Mouse (Mus musculus) liver, postnatal 0 days (tissue): ENCODE measurements around the gene Elmo3. TPM values are rescaled to one million over a fixed set of nuclear protein-coding genes. Genes with fewer than 3 reads are reported as not detected.

Experiments used
- ATAC-seq: fragments of 200-750 bp; cut with Nextera tagmentation; 2 replicates; pipeline ENCODE4 v1.8.0; 2017; ENCODE audit warnings: mild to moderate bottlenecking, moderate library complexity
- DNase-seq: peaks from one replicate; pipeline ENCODE4 v3.0.0-alpha.2; 2016
- H3K27ac ChIP-seq: fragments of 300-500 bp; sonication (generic); 2 replicates; pipeline ENCODE4 v1.5.1; 2014; ENCODE audit warnings: antibody characterized with exemption, moderate library complexity, mild to moderate bottlenecking, low read depth
- H3K27me3 ChIP-seq: fragments of 300-500 bp; sonication (generic); 2 replicates; pipeline ENCODE4 v1.6.1; 2014; ENCODE audit warnings: low read length, control low read depth, mixed read lengths; ENCODE audit not compliant: insufficient read depth
- H3K36me3 ChIP-seq: fragments of 300-500 bp; sonication (generic); replicated peaks from 2 replicates; pipeline ENCODE4 v1.6.1; 2014; ENCODE audit warnings: mild to moderate bottlenecking, control low read depth, low read length, moderate library complexity, mixed read lengths; ENCODE audit not compliant: insufficient read depth
- H3K4me1 ChIP-seq: fragments of 300-500 bp; sonication (generic); 2 replicates; pipeline ENCODE4 v1.6.1; 2014; ENCODE audit warnings: antibody characterized with exemption, mild to moderate bottlenecking, control low read depth; ENCODE audit not compliant: insufficient read depth
- H3K4me2 ChIP-seq: fragments of 300-500 bp; sonication (generic); 2 replicates; pipeline ENCODE4 v1.6.1; 2014; ENCODE audit warnings: low read depth, mild to moderate bottlenecking, low read length, moderate library complexity, mixed read lengths
- H3K4me3 ChIP-seq: fragments of 300-500 bp; sonication (generic); 2 replicates; pipeline ENCODE4 v1.5.1; 2014; ENCODE audit warnings: low read depth, low read length
- H3K9ac ChIP-seq: fragments of 300-500 bp; sonication (generic); replicated peaks from 2 replicates; pipeline ENCODE4 v1.6.1; 2014; ENCODE audit warnings: mild to moderate bottlenecking, moderate library complexity
- H3K9me3 ChIP-seq: fragments of 300-500 bp; sonication (generic); 2 replicates; pipeline ENCODE4 v1.6.1; 2016; ENCODE audit warnings: mild to moderate bottlenecking, control low read depth, low read length, mixed read lengths
- CTCF ChIP-seq: sonication (generic); IDR thresholded peaks from 2 replicates; pipeline ENCODE4 v1.5.1; 2016; ENCODE audit warnings: antibody characterized with exemption, low read depth
- EP300 ChIP-seq: IDR thresholded peaks from 2 replicates; pipeline ENCODE4 v1.6.1; 2016; ENCODE audit warnings: antibody characterized with exemption, low read depth, mild to moderate bottlenecking
- WGBS: fragments of 180-500 bp; shearing (Covaris S2); extraction: QIAGEN DNeasy Blood & Tissue Kit; methylation state at CpG from one replicate; pipeline ENCODE4 v1.1.7; 2014; ENCODE audit not compliant: insufficient replicate concordance; 5-methylcytosine and 5-hydroxymethylcytosine counted together
- polyA plus RNA-seq: library from polyadenylated mRNA; unstranded; fragments of >200 nt; fragmentation: Nextera tagmentation; extraction: Ambion mirVana; gene quantifications from 2 replicates; pipeline ENCODE4 v1.2.1, GENCODE M21; 2015

The Elmo3 gene
- polyA plus RNA-seq, 1 experiment from 2014 or later = 7.8 TPM

- DNase-seq (no peak), ATAC-seq (no peak)
- no peak overlapping the region for H3K4me2 ChIP-seq
- WGBS = 75% methylated on average over 12 of the region's 12 CpGs
- no peak overlapping the region for H3K9ac ChIP-seq
- H3K27ac ChIP-seq = no peak overlapping the region
- peaks cover 43% of the 10 kb centered on the region for H3K4me1 ChIP-seq
- no peak overlapping the region for H3K4me3 ChIP-seq
- H3K27me3 ChIP-seq = peaks cover 14% of the 10 kb centered on the region
- TF ChIP-seq CTCF (peak; percentile 13; the same call in 1 of the 2 replicates), EP300 (no peak)
- H3K9me3 ChIP-seq = no peaks in the 10 kb centered on the region
- H3K36me3 ChIP-seq = no peaks in the 10 kb centered on the region
These were observed 43.9 kb upstream of the Elmo3 start for GRCm38 (mm10) chr8:105261326-105261980.

DNA sequence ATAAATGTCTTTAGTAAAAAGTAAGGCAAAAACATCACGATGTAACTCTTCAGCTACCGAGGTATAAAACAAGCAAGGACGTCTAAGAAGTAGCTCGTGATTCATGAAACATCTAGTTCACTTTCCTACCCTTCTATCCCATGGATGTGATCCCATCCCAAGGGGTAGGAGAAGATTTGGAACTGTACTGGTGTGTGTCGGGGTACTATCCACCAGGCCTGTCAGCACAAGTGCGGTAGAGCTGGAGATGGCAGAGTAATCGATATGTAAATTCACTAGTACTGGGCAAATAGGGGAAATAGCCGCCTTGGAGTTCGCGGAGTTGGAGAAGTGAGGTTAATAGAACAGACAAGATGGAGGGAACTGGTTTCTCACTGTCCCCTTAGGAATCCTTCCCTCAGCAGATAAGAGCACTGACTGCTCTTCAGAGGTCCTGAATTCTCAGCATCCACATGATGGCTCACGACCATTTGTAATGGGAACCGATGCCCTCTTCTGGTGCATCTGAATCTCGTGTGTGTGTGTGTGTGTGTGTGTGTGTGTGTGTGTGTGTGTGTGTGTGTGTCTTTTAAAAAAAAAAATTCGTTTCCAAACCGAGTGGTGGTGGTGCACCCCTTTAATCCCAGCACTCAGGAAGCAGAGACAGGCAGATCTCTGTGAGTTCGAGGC is 42.0 kb upstream of the Elmo3 start:
- WGBS = 44% methylated on average over 16 of the region's 16 CpGs
- Histone ChIP-seq H3K9ac (peak overlapping the region; percentile 78), H3K27me3 (peaks cover 31% of the 10 kb centered on the region), H3K9me3 (no peaks in the 10 kb centered on the region), H3K36me3 (no peaks in the 10 kb centered on the region), H3K4me2 (peak overlapping the region; percentile 100), H3K4me3 (peak overlapping the region; percentile 83), H3K27ac (no peak overlapping the region), H3K4me1 (peaks cover 44% of the 10 kb centered on the region)
- no peak for DNase-seq
- no peak for TF ChIP-seq EP300
- TF ChIP-seq CTCF = no peak; the same call in 1 of the 2 replicates
- ATAC-seq = no peak

GRCm38 (mm10) chr8:105264024-105264982 is 41.1 kb upstream of the Elmo3 start, which contains the start of the genes Tradd and Fbxl8:
Gene Tradd (minus strand): TSS chr8:105264609.
Gene Fbxl8 (plus strand): TSS chr8:105264648.
- H3K36me3 ChIP-seq = no peaks in the 10 kb centered on the region
- peak within 1 kb of the TSS; percentile 83 for H3K4me3 ChIP-seq
- peak within 1 kb of the TSS; percentile 100 for H3K4me2 ChIP-seq
- peak; percentile 85 for DNase-seq
- peak within 1 kb of the TSS; percentile 23 for H3K27ac ChIP-seq
- no peaks in the 10 kb centered on the region for H3K9me3 ChIP-seq
- ATAC-seq = peak; percentile 71
- TF ChIP-seq EP300 = no peak
- H3K9ac ChIP-seq = peak within 1 kb of the TSS; percentile 78
- H3K4me1 ChIP-seq = peaks cover 46% of the 10 kb centered on the region
- 2% methylated on average over 54 of the region's 54 CpGs for WGBS
- peaks cover 31% of the 10 kb centered on the region for H3K27me3 ChIP-seq

GRCm38 (mm10) chr8:105265128-105265527 is 40.3 kb upstream of the Elmo3 start:
- Histone ChIP-seq H3K36me3 (no peaks in the 10 kb centered on the region), H3K27me3 (peaks cover 34% of the 10 kb centered on the region), H3K27ac (0 out of 2 replicates have a peak overlapping the region, but pooled peaks have one; percentile 22), H3K9me3 (no peaks in the 10 kb centered on the region), H3K9ac (peak overlapping the region; percentile 78), H3K4me3 (peak overlapping the region; percentile 83), H3K4me2 (peak overlapping the region; percentile 100), H3K4me1 (peaks cover 44% of the 10 kb centered on the region)
- 9% methylated on average over 10 of the region's 10 CpGs for WGBS
- TF ChIP-seq CTCF (no peak), EP300 (no peak)
- ATAC-seq = no peak
- DNase-seq = no peak

- peak; percentile 49 for DNase-seq
- H3K27me3 ChIP-seq = peaks cover 51% of the 10 kb centered on the region
- H3K36me3 ChIP-seq = no peaks in the 10 kb centered on the region
- no peak overlapping the region for H3K4me3 ChIP-seq
- no peak for TF ChIP-seq EP300
- H3K4me1 ChIP-seq = peaks cover 38% of the 10 kb centered on the region
- no peak overlapping the region for H3K27ac ChIP-seq
- 43% methylated on average over 13 of the region's 13 CpGs for WGBS
- no peak for ATAC-seq
- H3K9me3 ChIP-seq = no peaks in the 10 kb centered on the region
- no peak overlapping the region for H3K9ac ChIP-seq
- H3K4me2 ChIP-seq = no peak overlapping the region
These were observed 38.6 kb upstream of the Elmo3 start for GRCm38 (mm10) chr8:105266775-105267174.
